In the genomic region with DNA sequence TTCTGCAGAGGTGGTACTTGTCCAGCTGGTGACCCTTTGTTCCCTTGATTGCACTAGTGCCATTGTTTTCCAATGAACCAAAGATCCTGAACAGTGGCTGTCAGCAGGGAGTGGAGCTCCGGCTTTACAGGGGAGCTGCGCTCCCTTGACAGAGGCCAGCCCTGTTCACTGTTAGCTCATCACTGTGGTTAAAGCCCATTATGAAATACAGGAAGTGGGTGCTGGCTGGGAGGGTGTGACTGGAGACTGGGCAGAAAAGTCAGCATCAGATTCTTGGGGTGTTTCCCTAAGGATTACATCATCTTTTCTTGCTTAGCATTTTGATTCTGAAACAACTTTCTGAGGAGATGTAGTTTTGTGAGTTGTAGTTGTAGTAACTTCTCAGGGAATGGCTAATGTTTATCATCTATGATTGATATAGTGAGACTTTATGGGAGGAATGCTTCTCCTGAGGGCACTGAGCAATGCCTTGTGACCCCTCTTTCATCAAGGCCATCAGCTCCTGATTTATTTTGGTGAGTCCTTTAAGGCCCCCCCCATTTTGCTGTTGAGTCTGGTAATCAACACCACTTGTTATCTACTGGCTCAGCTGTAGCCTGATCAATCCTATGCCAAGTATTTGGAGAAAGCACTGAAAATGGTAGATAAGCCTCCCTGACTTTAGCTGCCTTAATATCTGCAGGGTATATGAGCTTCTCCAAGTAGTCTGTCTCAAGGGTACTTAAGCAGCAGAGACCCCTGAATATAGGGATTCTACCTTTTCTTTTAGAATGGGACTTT, we compare ENCODE assay signal across 9 mouse cellular contexts. TPM values are rescaled to one million over a fixed set of nuclear protein-coding genes. Genes with fewer than 3 reads are reported as not detected.
DNase-seq lines count a peak whose midpoint lies in the region; ATAC-seq and TF ChIP-seq lines count a peak whose summit lies in the region.
"Had no signal": no experiment of that assay in that cellular context is flagged by ENCODE, and none has a peak within 500 bp of the region (broad histone marks: within the 10 kb centered on the region; RNA-seq: fewer than 3 reads in every experiment).

No protein-coding gene starts in this region.

- H3K4me1 ChIP-seq in embryonic fibroblast, embryonic 13.5 days (ENCODE audit: control insufficient read depth, insufficient read depth, low read length), result peaks cover 5% of the 10 kb centered on the region
- peaks cover 7% of the 10 kb centered on the region for H3K4me1 ChIP-seq in liver, embryonic 11.5 days (replicated peaks; ENCODE audit: control insufficient read depth, insufficient read depth, low read length)
- no peaks in the 10 kb centered on the region for H3K4me1 ChIP-seq in limb, embryonic 10.5 days
- H3K4me1 ChIP-seq: limb, embryonic 12.5 days had no signal

- no peaks in the 10 kb centered on the region for H3K9me3 ChIP-seq in liver, embryonic 11.5 days (ENCODE audit: control insufficient read depth, low read length)
- H3K9me3 ChIP-seq in limb, embryonic 10.5 days (replicated peaks), result no peaks in the 10 kb centered on the region
- H3K9me3 ChIP-seq: limb, embryonic 12.5 days had no signal

- H3ac ChIP-seq in myocyte (ENCODE audit: control insufficient read depth, insufficient read length), result no peak overlapping the region

- no peak overlapping the region for H3K4me2 ChIP-seq in liver, embryonic 11.5 days
- peak overlapping the region; percentile 72 for H3K4me2 ChIP-seq in myocyte (ENCODE audit: low read depth)
- H3K4me2 ChIP-seq: limb, embryonic 12.5 days had no signal

- intact Hi-C loops in gastrocnemius, postnatal 36 days (cut with DNase I), result no loop called here

- H3K4me3 ChIP-seq in embryonic fibroblast, embryonic 13.5 days (ENCODE audit: insufficient read depth, low read length), result no peak overlapping the region
- no peak overlapping the region for H3K4me3 ChIP-seq in liver, embryonic 11.5 days (ENCODE audit: low read depth, low read length)
- H3K4me3 ChIP-seq in myocyte, result no peak overlapping the region
- H3K4me3 ChIP-seq in limb, embryonic 10.5 days, result no peak overlapping the region
- H3K4me3 ChIP-seq: limb, embryonic 12.5 days had no signal

- ATAC-seq in liver, embryonic 11.5 days (replicated peaks; ENCODE audit: low FRiP score), result peak; percentile 75

- peak overlapping the region; percentile 61 for H3K27ac ChIP-seq in embryonic fibroblast, embryonic 13.5 days (ENCODE audit: insufficient read depth, low read length)
- H3K27ac ChIP-seq in liver, embryonic 11.5 days (ENCODE audit: low read depth, low read length), result no peak overlapping the region
- H3K27ac ChIP-seq in limb, embryonic 10.5 days, result no peak overlapping the region
- H3K27ac ChIP-seq: limb, embryonic 12.5 days had no signal

- no peaks in the 10 kb centered on the region for H3K27me3 ChIP-seq in liver, embryonic 11.5 days (replicated peaks; ENCODE audit: control insufficient read depth, insufficient read depth, low read length)
- no peaks in the 10 kb centered on the region for H3K27me3 ChIP-seq in myocyte (ENCODE audit: control insufficient read depth, insufficient read depth, insufficient read length)
- H3K27me3 ChIP-seq in limb, embryonic 10.5 days (ENCODE audit: low read depth, poor library complexity, severe bottlenecking), result no peaks in the 10 kb centered on the region
- H3K27me3 ChIP-seq: limb, embryonic 12.5 days had no signal

- no peak for TF ChIP-seq CTCF in embryonic fibroblast, embryonic 13.5 days (IDR thresholded peaks at IDR 0.05; ENCODE audit: borderline replicate concordance, insufficient read depth, low read length)

- peak; percentile 26 for DNase-seq in gastrocnemius, postnatal 25 days
- DNase-seq in gastrocnemius, postnatal 36 days, result no peak
- no peak for DNase-seq in liver, embryonic 11.5 days (ENCODE audit: low spot score)
- no peak for DNase-seq in limb, embryonic 10.5 days (ENCODE audit: low spot score)
- no peak for DNase-seq in right cerebral cortex, adult 18-20 months
- no peak for DNase-seq in layer of hippocampus, postnatal 10 days (ENCODE audit: low spot score in 2 of 2)

- WGBS in liver, embryonic 11.5 days, result 26% methylated on average over 2 of the region's 2 CpGs
- WGBS in limb, embryonic 10.5 days, result 49% methylated on average over 2 of the region's 2 CpGs

- H3K36me3 ChIP-seq in liver, embryonic 11.5 days (ENCODE audit: control insufficient read depth, insufficient read depth, low read length), result 0 out of 2 replicates have a peak, but pooled peaks cover 2% of the 10 kb centered on the region
- H3K36me3 ChIP-seq in myocyte (ENCODE audit: control insufficient read depth, insufficient read depth), result peaks cover 11% of the 10 kb centered on the region
- H3K36me3 ChIP-seq in limb, embryonic 10.5 days, result peaks cover 32% of the 10 kb centered on the region

- TF ChIP-seq POLR2A in embryonic fibroblast, embryonic 13.5 days (IDR thresholded peaks at IDR 0.05; ENCODE audit: low read depth, low read length), result no peak
- TF ChIP-seq POLR2A in myocyte (IDR thresholded peaks at IDR 0.05; ENCODE audit: insufficient read length, low read depth), result no peak

- no peaks in the 10 kb centered on the region for H3K79me2 ChIP-seq in myocyte (ENCODE audit: control insufficient read depth, insufficient read depth)

- H3K9ac ChIP-seq in liver, embryonic 11.5 days (ENCODE audit: low read depth, low read length), result no peak overlapping the region
- H3K9ac ChIP-seq: limb, embryonic 12.5 days had no signal

TF ChIP-seq in myocyte, 11 proteins besides CTCF, POLR2A, EP300 and RAD21:
- TF ChIP-seq CEBPB (IDR thresholded peaks at IDR 0.05; ENCODE audit: insufficient read depth, poor library complexity, severe bottlenecking) (peak; percentile 73), POLR2AphosphoS2 (IDR thresholded peaks at IDR 0.05; ENCODE audit: insufficient read length, low read depth) (no peak)
TF ChIP-seq in myocyte: peak in this region for 1.

RNA-seq across cellular contexts. Expression of gene Arntl2, which starts 19.1 kb away (rescaled TPM):
- total RNA-seq in gastrocnemius, postnatal 25 days (2021), result 1 to 10 TPM in 1 of 2 experiments, under 1 TPM in 1; 0.61 to 1.2 TPM
- 1 to 10 TPM in 1 of 2 experiments, under 1 TPM in 1; 0.39 to 1.3 TPM for total RNA-seq in gastrocnemius, postnatal 36 days (2021)
- 13.7 and 14.5 TPM in 2 replicates for polyA plus RNA-seq in embryonic fibroblast, embryonic 13.5 days (2011; ENCODE audit: insufficient read length, low read depth, missing spikeins)
- 0.70 and 0.88 TPM in 2 replicates for polyA plus RNA-seq in liver, embryonic 11.5 days (2014; fragmentation: Nextera tagmentation; extraction: Ambion mirVana)
- polyA plus RNA-seq in myocyte (2012; fragmentation: generic; extraction: Trizol), result 0.52 TPM
- polyA plus RNA-seq in limb, embryonic 10.5 days (2016; fragmentation: Nextera tagmentation; extraction: Ambion mirVana), result 1.8 and 4.6 TPM in 2 replicates
- total RNA-seq in layer of hippocampus, postnatal 10 days (2021), result 10 to 100 TPM in 1 of 2 experiments, 1 to 10 TPM in 1; 9.8 to 14.1 TPM

RNA-seq across cellular contexts. Expression of gene Stk38l, which starts 52.0 kb away (rescaled TPM):
- 1 to 10 TPM; 5.9 to 8.6 TPM for total RNA-seq in gastrocnemius, postnatal 25 days (2021)
- 1 to 10 TPM; 7.7 to 8.5 TPM for total RNA-seq in gastrocnemius, postnatal 36 days (2021)
- 24.3 and 25.7 TPM in 2 replicates for polyA plus RNA-seq in embryonic fibroblast, embryonic 13.5 days (2011; ENCODE audit: insufficient read length, low read depth, missing spikeins)
- 8.5 and 10.8 TPM in 2 replicates for polyA plus RNA-seq in liver, embryonic 11.5 days (2014; fragmentation: Nextera tagmentation; extraction: Ambion mirVana)
- polyA plus RNA-seq in myocyte (2012; fragmentation: generic; extraction: Trizol), result 6.9 TPM
- polyA plus RNA-seq in limb, embryonic 10.5 days (2016; fragmentation: Nextera tagmentation; extraction: Ambion mirVana), result 20.0 and 24.6 TPM in 2 replicates
- total RNA-seq in layer of hippocampus, postnatal 10 days (2021), result 10 to 100 TPM; 19.2 to 22.9 TPM
